Mouse (Mus musculus): ENCODE results near the gene Coro1a. TPM values are rescaled to one million over a fixed set of nuclear protein-coding genes. Genes with fewer than 3 reads are reported as not detected.

Coro1a gene
- polyA plus RNA-seq, 1 experiment from 2014 or later, result 28.6 TPM

DNA sequence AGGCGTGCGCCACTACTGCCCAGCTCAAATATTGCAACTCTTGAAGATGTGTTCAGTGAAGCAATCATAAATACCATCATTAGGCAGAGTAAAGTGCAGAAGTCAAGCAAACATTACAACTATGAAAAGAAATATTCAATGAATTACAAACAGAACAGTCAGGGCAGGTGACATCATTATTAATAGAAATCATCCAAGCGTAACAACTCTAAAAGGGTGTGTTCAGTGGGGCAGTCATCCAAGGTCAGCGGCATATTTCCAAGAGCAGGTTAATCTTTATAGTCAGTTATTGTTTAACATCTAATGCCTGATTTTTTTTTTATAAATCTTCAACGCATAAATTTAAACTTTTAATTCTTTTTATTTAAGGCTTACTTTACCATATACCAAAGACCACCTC is 26.4 kb downstream of the Coro1a start:
- Histone ChIP-seq H3K27me3 (ENCODE audit: control insufficient read depth, insufficient read depth, low read length) (no peaks in the 10 kb centered on the region), H3K9me3 (ENCODE audit: control insufficient read depth, low read depth, low read length) (no peaks in the 10 kb centered on the region), H3K36me3 (ENCODE audit: control insufficient read depth, insufficient read depth, low read length) (no peaks in the 10 kb centered on the region), H3K4me2 (replicated peaks; ENCODE audit: low read depth, low read length) (no peak overlapping the region), H3K27ac (ENCODE audit: low read length) (no peak overlapping the region), H3K4me3 (ENCODE audit: low read depth, low read length) (no peak overlapping the region), H3K9ac (replicated peaks; ENCODE audit: low read depth, low read length) (no peak overlapping the region), H3K4me1 (ENCODE audit: control insufficient read depth, insufficient read depth, low read length) (no peaks in the 10 kb centered on the region)
- 81% methylated on average over 5 of the region's 5 CpGs for WGBS
- no peak for ATAC-seq (ENCODE audit: insufficient number of reproducible peaks, insufficient read depth, low FRiP score, low read depth)

DNA sequence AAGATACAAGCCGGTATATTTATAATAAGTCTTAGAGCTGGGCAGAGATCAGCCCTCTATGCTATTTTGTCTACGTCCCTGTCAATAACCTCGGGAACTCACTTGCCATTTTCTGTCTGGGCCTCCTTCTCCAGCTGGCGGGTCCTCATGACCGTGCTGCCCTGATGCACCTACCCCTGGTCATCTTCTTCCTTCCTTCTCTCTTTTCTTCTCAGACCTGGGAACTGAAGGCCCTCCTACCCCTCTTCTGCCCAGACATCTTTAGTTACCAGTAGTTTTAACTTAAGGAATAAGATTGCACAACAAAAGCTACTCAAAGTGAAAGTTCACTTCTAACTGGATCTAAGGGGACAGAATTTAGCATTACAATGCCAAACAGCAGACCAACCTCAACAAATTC is 27.9 kb downstream of the Coro1a start:
- Histone ChIP-seq H3K4me3 (ENCODE audit: low read depth, low read length) (no peak overlapping the region), H3K9me3 (ENCODE audit: control insufficient read depth, low read depth, low read length) (no peaks in the 10 kb centered on the region), H3K36me3 (ENCODE audit: control insufficient read depth, insufficient read depth, low read length) (no peaks in the 10 kb centered on the region), H3K9ac (replicated peaks; ENCODE audit: low read depth, low read length) (no peak overlapping the region), H3K4me2 (replicated peaks; ENCODE audit: low read depth, low read length) (no peak overlapping the region), H3K4me1 (ENCODE audit: control insufficient read depth, insufficient read depth, low read length) (no peaks in the 10 kb centered on the region), H3K27ac (ENCODE audit: low read length) (no peak overlapping the region), H3K27me3 (ENCODE audit: control insufficient read depth, insufficient read depth, low read length) (no peaks in the 10 kb centered on the region)
- WGBS, result 81% methylated on average over 5 of the region's 5 CpGs
- ATAC-seq (ENCODE audit: insufficient number of reproducible peaks, insufficient read depth, low FRiP score, low read depth), result no peak

DNA sequence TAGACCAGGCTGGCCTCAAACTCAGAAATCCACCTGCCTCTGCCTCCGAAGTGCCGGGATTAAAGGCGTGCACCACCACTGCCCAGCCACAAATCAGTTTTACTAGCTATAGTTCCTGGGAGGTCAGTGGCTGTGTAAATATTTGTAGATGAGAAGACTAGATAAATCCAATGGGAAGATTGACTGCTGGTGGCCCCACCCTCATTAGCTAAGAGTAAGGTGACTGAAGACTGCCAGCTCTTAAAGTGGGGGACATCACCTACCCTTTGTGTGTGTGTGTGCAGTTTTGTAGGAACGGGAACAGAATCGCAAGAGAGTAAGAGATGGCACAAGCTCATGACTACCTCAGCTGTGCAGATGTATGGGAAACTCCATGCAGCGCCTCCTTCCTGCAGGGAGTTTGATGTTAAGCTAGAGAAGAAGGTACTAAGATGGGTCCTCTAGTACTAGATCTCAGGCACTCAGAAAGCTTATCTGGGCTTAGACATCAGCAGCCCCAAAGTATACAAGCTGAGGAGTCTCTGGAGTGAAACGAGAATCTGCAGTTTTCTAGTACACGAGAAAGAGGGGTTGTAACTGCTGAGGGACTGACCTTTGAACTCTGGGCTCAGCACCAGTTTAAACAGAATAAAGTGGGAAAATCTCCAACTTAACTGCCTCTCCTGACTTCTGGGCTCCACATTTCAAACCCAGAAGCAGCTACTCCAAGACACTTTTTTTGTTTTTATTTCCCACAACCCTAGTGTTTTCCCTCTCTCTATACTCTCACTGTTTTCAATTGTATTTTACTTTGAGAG is 28.8 kb downstream of the Coro1a start:
- ATAC-seq (ENCODE audit: insufficient number of reproducible peaks, insufficient read depth, low FRiP score, low read depth), result no peak
- H3K27me3 ChIP-seq (ENCODE audit: control insufficient read depth, insufficient read depth, low read length), result no peaks in the 10 kb centered on the region
- no peaks in the 10 kb centered on the region for H3K4me1 ChIP-seq (ENCODE audit: control insufficient read depth, insufficient read depth, low read length)
- no peak overlapping the region for H3K4me3 ChIP-seq (ENCODE audit: low read depth, low read length)
- no peaks in the 10 kb centered on the region for H3K9me3 ChIP-seq (ENCODE audit: control insufficient read depth, low read depth, low read length)
- no peaks in the 10 kb centered on the region; the same call in 1 of the 2 replicates for H3K36me3 ChIP-seq (ENCODE audit: control insufficient read depth, insufficient read depth, low read length)
- 52% methylated on average over 8 of the region's 8 CpGs for WGBS
- no peak overlapping the region for H3K9ac ChIP-seq (replicated peaks; ENCODE audit: low read depth, low read length)
- H3K27ac ChIP-seq (ENCODE audit: low read length), result no peak overlapping the region
- H3K4me2 ChIP-seq (replicated peaks; ENCODE audit: low read depth, low read length), result no peak overlapping the region

DNA sequence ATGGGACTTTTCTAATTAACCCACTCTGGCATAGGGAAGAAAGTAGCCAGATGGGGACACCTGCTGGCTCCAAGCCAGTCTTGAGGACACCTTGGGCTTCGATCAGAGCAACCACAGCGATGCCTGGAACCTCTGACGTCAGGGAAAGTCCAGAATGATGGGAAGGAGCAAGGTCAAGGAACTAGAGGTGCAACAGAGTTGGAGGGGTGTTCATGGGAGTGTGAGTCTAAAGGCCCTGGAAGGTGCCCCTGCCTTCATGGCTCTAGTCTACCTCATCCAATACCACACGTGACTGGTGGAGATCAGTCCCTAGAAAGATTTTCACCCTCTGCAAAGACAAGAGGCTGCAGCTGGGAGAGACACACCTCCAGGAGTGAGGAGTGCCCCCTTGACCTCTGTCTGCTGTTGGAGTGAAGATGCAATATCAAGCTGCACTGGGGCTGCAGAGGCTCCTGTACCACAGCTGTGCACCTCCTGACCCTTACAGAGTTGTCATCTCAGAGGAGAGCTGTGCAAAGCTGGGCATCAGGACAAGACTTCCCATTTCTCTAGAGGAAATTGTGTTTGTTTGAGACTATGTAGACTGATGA is 30.9 kb downstream of the Coro1a start:
- H3K4me1 ChIP-seq (ENCODE audit: control insufficient read depth, insufficient read depth, low read length), result no peaks in the 10 kb centered on the region
- H3K27me3 ChIP-seq (ENCODE audit: control insufficient read depth, insufficient read depth, low read length), result no peaks in the 10 kb centered on the region
- no peak overlapping the region for H3K4me3 ChIP-seq (ENCODE audit: low read depth, low read length)
- peaks cover 12% of the 10 kb centered on the region; the same call in 1 of the 2 replicates for H3K36me3 ChIP-seq (ENCODE audit: control insufficient read depth, insufficient read depth, low read length)
- no peak overlapping the region for H3K27ac ChIP-seq (ENCODE audit: low read length)
- H3K9ac ChIP-seq (replicated peaks; ENCODE audit: low read depth, low read length), result no peak overlapping the region
- H3K4me2 ChIP-seq (replicated peaks; ENCODE audit: low read depth, low read length), result no peak overlapping the region
- no peaks in the 10 kb centered on the region for H3K9me3 ChIP-seq (ENCODE audit: control insufficient read depth, low read depth, low read length)
- WGBS, result 72% methylated on average over 4 of the region's 4 CpGs
- ATAC-seq (ENCODE audit: insufficient number of reproducible peaks, insufficient read depth, low FRiP score, low read depth), result no peak

DNA sequence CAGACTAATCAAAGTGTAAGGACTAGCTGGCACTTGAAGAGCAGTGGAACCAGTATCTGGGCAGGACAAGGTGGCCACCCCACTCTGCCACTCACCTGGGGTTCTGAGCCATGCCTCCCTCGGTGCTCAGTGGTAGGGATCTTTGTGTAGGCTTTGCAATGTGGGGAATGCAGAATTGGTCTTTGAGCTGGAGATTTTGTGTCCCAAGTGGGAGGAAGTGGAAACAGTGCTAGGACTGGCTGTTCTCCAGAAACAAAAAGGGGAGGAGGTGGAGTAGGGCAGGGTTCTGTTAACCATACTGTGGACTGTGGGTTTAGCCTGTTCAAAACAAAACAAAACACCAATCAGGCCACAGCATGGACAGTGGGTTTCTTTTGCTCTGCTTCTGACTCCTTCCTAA is 31.4 kb downstream of the Coro1a start, which contains the start of gene Sult1a1:
Gene Sult1a1 (minus strand): TSS at position 226 of the 400 bp plus-strand sequence.
- peaks cover 16% of the 10 kb centered on the region for H3K36me3 ChIP-seq (ENCODE audit: control insufficient read depth, insufficient read depth, low read length)
- no peak within 1 kb of the TSS for H3K9ac ChIP-seq (replicated peaks; ENCODE audit: low read depth, low read length)
- no peaks in the 10 kb centered on the region for H3K27me3 ChIP-seq (ENCODE audit: control insufficient read depth, insufficient read depth, low read length)
- no peak within 1 kb of the TSS for H3K4me2 ChIP-seq (replicated peaks; ENCODE audit: low read depth, low read length)
- ATAC-seq (ENCODE audit: insufficient number of reproducible peaks, insufficient read depth, low FRiP score, low read depth), result no peak
- no peak within 1 kb of the TSS for H3K4me3 ChIP-seq (ENCODE audit: low read depth, low read length)
- no peaks in the 10 kb centered on the region for H3K4me1 ChIP-seq (ENCODE audit: control insufficient read depth, insufficient read depth, low read length)
- no peaks in the 10 kb centered on the region for H3K9me3 ChIP-seq (ENCODE audit: control insufficient read depth, low read depth, low read length)
- 81% methylated on average over 1 of the region's 1 CpGs for WGBS
- no peak within 1 kb of the TSS for H3K27ac ChIP-seq (ENCODE audit: low read length)

DNA sequence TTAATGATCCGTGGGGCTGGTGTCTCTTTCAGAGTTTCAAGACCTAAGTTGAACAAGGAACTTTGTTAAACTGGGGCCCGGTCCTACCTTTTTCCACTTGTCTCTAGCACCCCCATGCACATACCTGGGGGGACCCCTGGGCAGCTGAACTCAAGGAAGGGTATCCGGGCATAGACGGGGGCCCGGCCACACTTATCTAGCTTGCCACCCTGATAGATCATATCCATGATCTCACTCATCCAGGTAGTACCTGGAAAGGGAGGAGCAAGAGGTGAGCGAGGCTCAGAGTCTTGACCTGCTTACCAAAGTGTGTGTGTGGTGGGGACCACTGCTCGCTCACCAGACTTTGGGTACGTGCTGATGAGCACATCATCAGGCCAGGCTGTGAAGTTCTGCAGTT is 32.5 kb downstream of the Coro1a start:
- no peak for ATAC-seq (ENCODE audit: insufficient number of reproducible peaks, insufficient read depth, low FRiP score, low read depth)
- Histone ChIP-seq H3K4me1 (ENCODE audit: control insufficient read depth, insufficient read depth, low read length) (no peaks in the 10 kb centered on the region), H3K4me2 (replicated peaks; ENCODE audit: low read depth, low read length) (no peak overlapping the region), H3K9ac (replicated peaks; ENCODE audit: low read depth, low read length) (no peak overlapping the region), H3K9me3 (ENCODE audit: control insufficient read depth, low read depth, low read length) (no peaks in the 10 kb centered on the region), H3K36me3 (ENCODE audit: control insufficient read depth, insufficient read depth, low read length) (peaks cover 23% of the 10 kb centered on the region), H3K27ac (ENCODE audit: low read length) (no peak overlapping the region), H3K4me3 (ENCODE audit: low read depth, low read length) (no peak overlapping the region), H3K27me3 (ENCODE audit: control insufficient read depth, insufficient read depth, low read length) (no peaks in the 10 kb centered on the region)
- WGBS, result 93% methylated on average over 8 of the region's 8 CpGs

DNA sequence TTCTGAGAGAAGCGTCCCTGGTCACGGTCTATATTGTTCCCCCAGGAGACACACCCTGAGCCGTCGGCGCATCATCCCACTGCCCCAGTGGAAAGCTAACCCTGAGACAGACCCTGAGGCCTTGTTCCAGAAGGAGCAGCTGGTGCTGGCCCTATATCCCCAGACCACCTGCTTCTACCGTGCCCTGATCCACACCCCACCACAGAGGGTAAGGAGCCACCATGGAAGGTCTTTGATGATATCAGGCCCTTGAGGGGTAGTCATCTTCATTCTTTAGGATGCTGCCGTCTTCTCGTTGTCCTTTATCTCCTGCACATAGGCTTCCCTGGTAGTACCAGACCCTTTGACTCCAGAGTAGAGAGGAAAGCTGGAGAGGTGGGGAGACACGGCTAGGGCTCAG is 35.5 kb downstream of the Coro1a start:
- H3K9me3 ChIP-seq (ENCODE audit: control insufficient read depth, low read depth, low read length), result no peaks in the 10 kb centered on the region
- no peak overlapping the region for H3K4me2 ChIP-seq (replicated peaks; ENCODE audit: low read depth, low read length)
- no peaks in the 10 kb centered on the region for H3K27me3 ChIP-seq (ENCODE audit: control insufficient read depth, insufficient read depth, low read length)
- no peak overlapping the region for H3K4me3 ChIP-seq (ENCODE audit: low read depth, low read length)
- no peak overlapping the region for H3K27ac ChIP-seq (ENCODE audit: low read length)
- no peaks in the 10 kb centered on the region for H3K4me1 ChIP-seq (ENCODE audit: control insufficient read depth, insufficient read depth, low read length)
- ATAC-seq (ENCODE audit: insufficient number of reproducible peaks, insufficient read depth, low FRiP score, low read depth), result no peak
- no peak overlapping the region for H3K9ac ChIP-seq (replicated peaks; ENCODE audit: low read depth, low read length)
- WGBS, result 90% methylated on average over 9 of the region's 9 CpGs
- peaks cover 29% of the 10 kb centered on the region for H3K36me3 ChIP-seq (ENCODE audit: control insufficient read depth, insufficient read depth, low read length)

DNA sequence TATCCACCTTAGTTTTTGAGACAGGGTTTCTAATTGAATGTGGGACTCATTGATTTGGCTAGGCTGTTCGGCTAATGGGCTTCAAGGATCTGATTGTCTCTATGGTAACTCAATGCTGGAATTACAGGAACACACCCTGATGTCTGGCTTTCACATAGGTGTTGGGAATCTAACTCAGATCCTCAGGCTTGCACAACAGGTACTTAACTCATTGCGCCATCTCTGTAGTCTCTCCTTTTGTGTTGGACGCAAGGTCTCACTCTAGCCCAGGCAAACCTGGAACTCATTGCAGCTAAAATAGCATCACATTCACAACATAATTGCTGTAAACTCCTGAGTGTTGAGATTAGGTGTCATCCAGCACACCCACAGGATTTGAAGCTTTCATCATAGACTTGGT is 37.4 kb downstream of the Coro1a start:
- no peak overlapping the region for H3K9ac ChIP-seq (replicated peaks; ENCODE audit: low read depth, low read length)
- no peak overlapping the region for H3K4me3 ChIP-seq (ENCODE audit: low read depth, low read length)
- H3K9me3 ChIP-seq (ENCODE audit: control insufficient read depth, low read depth, low read length), result no peaks in the 10 kb centered on the region
- H3K4me2 ChIP-seq (replicated peaks; ENCODE audit: low read depth, low read length), result no peak overlapping the region
- 92% methylated on average over 3 of the region's 3 CpGs for WGBS
- H3K4me1 ChIP-seq (ENCODE audit: control insufficient read depth, insufficient read depth, low read length), result no peaks in the 10 kb centered on the region
- peaks cover 33% of the 10 kb centered on the region for H3K36me3 ChIP-seq (ENCODE audit: control insufficient read depth, insufficient read depth, low read length)
- H3K27ac ChIP-seq (ENCODE audit: low read length), result no peak overlapping the region
- H3K27me3 ChIP-seq (ENCODE audit: control insufficient read depth, insufficient read depth, low read length), result no peaks in the 10 kb centered on the region
- no peak for ATAC-seq (ENCODE audit: insufficient number of reproducible peaks, insufficient read depth, low FRiP score, low read depth)
